Mouse (Mus musculus) liver, postnatal 0 days (tissue): ENCODE measurements around the gene Enkur.

Experiments used
- CTCF ChIP-seq: sonication (generic); IDR thresholded peaks from 2 replicates; pipeline ENCODE4 v1.5.1; 2016; ENCODE audit warnings: antibody characterized with exemption, low read depth
- EP300 ChIP-seq: IDR thresholded peaks from 2 replicates; pipeline ENCODE4 v1.6.1; 2016; ENCODE audit warnings: antibody characterized with exemption, low read depth, mild to moderate bottlenecking

- TF ChIP-seq CTCF (no peak), EP300 (no peak)
Measured at GRCm38 (mm10) chr2:21231147-21231546, 26.0 kb upstream of the Enkur start.
